Mouse (Mus musculus): Measurements from ENCODE around the gene B4galnt3.
"Not testable (repeated sequence)": the region's sequence is repeated elsewhere in the genome, so short reads cannot be mapped to it uniquely, and the experiment has no call there.

GRCm38 (mm10) chr6:120296589-120296988, 2.2 kb upstream of the B4galnt3 start:
- TF ChIP-seq CTCF (IDR thresholded peaks at IDR 0.05; ENCODE audit: low read depth, low read length); POLR2A (IDR thresholded peaks at IDR 0.05; ENCODE audit: extremely low read depth, insufficient read depth, low read length): not testable (repeated sequence)

Measured in liver, adult 2 months (tissue).